Mouse (Mus musculus) C2C12 (cell line): ENCODE data around the gene Abcg5.

Source experiments
- CTCF ChIP-seq: IDR thresholded peaks from one replicate; pipeline ENCODE4 v1.5.1; 2011; ENCODE audit not compliant: control insufficient read depth, insufficient read depth, insufficient read length
- FOSL1 ChIP-seq: IDR thresholded peaks from one replicate; pipeline ENCODE4 v1.8.0; 2011; ENCODE audit warnings: mild to moderate bottlenecking, low read length; ENCODE audit not compliant: poor library complexity, insufficient read depth, severe bottlenecking
- MAX ChIP-seq: IDR thresholded peaks from one replicate; pipeline ENCODE4 v1.6.1; 2011; ENCODE audit warnings: mild to moderate bottlenecking, control low read depth
- MYOG ChIP-seq: IDR thresholded peaks from one replicate; pipeline ENCODE4 v1.6.1; 2011; ENCODE audit not compliant: control insufficient read depth, insufficient read length; ENCODE audit errors: extremely low read depth
- USF1 ChIP-seq: IDR thresholded peaks from one replicate; pipeline ENCODE4 v1.6.1; 2011; ENCODE audit warnings: low read depth, mild to moderate bottlenecking, control low read depth, moderate library complexity

GRCm38 (mm10) chr17:84633443-84633842, 49.4 kb downstream of the Abcg5 start:
- TF ChIP-seq CTCF (no peak), USF1 (no peak), FOSL1 (no peak), MAX (no peak), MYOG (no peak)
